Mouse (Mus musculus): Measurements from ENCODE around the gene Tas1r1. TPM values are rescaled to one million over a fixed set of nuclear protein-coding genes. Genes with fewer than 3 reads are reported as not detected.

Gene Tas1r1
- total RNA-seq, 2 experiments from 2014 or later: 0.53 to 0.59 TPM

- no peak for TF ChIP-seq CTCF (IDR thresholded peaks at IDR 0.05)
- no peak overlapping the region for H3K4me3 ChIP-seq
- no peak overlapping the region for H3K27ac ChIP-seq
- DNase-seq: no peak
- intact Hi-C loops (cut with DNase I): no loop called here
Measured at GRCm38 (mm10) chr4:152002063-152002462, 36.3 kb downstream of the Tas1r1 start.

GRCm38 (mm10) chr4:152001335-152001734 is 37.0 kb downstream of the Tas1r1 start:
- TF ChIP-seq CTCF (IDR thresholded peaks at IDR 0.05): no peak
- no peak for DNase-seq
- intact Hi-C loops (cut with DNase I): no loop called here
- Histone ChIP-seq H3K4me3 (no peak overlapping the region), H3K27ac (no peak overlapping the region)

- DNase-seq: peak; percentile 70
- Histone ChIP-seq H3K4me3 (no peak overlapping the region), H3K27ac (peak overlapping the region; percentile 72)
- no peak for TF ChIP-seq CTCF (IDR thresholded peaks at IDR 0.05)
- intact Hi-C loops (cut with DNase I): no loop called here
Measured at GRCm38 (mm10) chr4:152000906-152001305, 37.5 kb downstream of the Tas1r1 start.

GRCm38 (mm10) chr4:151999481-151999880 is 38.9 kb downstream of the Tas1r1 start:
- Histone ChIP-seq H3K27ac (peak overlapping the region; percentile 99), H3K4me3 (no peak overlapping the region)
- intact Hi-C loops (cut with DNase I): no loop called here
- TF ChIP-seq CTCF (IDR thresholded peaks at IDR 0.05): no peak
- no peak for DNase-seq

DNA sequence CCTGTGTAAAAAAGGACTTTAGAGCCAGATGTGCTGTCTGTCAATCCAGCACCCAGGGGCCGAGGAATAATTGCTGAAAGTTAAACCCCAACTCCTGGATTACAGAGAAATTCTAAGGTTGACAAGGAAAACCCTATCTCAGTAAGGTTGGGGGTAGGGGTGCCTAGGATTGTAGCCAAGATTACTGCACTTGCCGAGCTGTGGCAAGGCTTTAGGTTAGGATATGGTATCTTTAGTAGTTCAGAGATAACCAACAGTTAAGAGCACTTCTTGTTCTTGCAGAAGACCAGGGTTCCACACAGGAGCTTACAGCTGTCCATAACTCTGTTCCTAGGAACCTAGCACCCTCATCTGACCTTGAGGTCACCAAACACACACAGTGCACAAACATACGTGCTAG is 40.7 kb downstream of the Tas1r1 start:
- no peak for DNase-seq
- TF ChIP-seq CTCF (IDR thresholded peaks at IDR 0.05): no peak
- intact Hi-C loops (cut with DNase I): no loop called here
- H3K4me3 ChIP-seq: peak overlapping the region; percentile 100
- H3K27ac ChIP-seq: peak overlapping the region; percentile 99

DNA sequence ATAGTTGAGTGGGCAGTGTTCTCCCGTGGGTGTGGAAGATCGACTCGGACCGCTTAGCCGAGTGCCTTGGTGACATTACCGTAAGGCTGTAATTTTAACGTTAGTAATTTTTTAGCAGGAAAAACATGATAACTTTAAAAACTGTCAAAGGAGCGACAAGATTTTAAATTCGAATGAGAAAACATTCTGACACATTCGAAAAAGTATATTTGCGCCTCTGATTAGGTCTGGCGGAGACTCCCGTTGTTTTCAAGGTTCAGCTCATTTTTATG is 41.5 kb downstream of the Tas1r1 start:
- intact Hi-C loops (cut with DNase I): loop anchor here (1.0 kb wide), 1 partner anchor 11 kb away; the partner anchor contains the start of gene Klhl21
- TF ChIP-seq CTCF (IDR thresholded peaks at IDR 0.05): no peak
- no peak for DNase-seq
- Histone ChIP-seq H3K27ac (peak overlapping the region; percentile 99), H3K4me3 (peak overlapping the region; percentile 100)

- intact Hi-C loops (cut with DNase I): loop anchor here (1.0 kb wide), 1 partner anchor 12 kb away; the partner anchor contains the start of gene Klhl21
- peak within 1 kb of the TSS; percentile 100 for H3K4me3 ChIP-seq
- peak within 1 kb of the TSS; percentile 99 for H3K27ac ChIP-seq
- DNase-seq: peak; percentile 100
- no peak for TF ChIP-seq CTCF (IDR thresholded peaks at IDR 0.05)
Measured at GRCm38 (mm10) chr4:151996173-151996950, 42.0 kb downstream of the Tas1r1 start, which contains the start of gene Phf13. TSS of gene Phf13 (minus strand) at chr4:151996258.

DNA sequence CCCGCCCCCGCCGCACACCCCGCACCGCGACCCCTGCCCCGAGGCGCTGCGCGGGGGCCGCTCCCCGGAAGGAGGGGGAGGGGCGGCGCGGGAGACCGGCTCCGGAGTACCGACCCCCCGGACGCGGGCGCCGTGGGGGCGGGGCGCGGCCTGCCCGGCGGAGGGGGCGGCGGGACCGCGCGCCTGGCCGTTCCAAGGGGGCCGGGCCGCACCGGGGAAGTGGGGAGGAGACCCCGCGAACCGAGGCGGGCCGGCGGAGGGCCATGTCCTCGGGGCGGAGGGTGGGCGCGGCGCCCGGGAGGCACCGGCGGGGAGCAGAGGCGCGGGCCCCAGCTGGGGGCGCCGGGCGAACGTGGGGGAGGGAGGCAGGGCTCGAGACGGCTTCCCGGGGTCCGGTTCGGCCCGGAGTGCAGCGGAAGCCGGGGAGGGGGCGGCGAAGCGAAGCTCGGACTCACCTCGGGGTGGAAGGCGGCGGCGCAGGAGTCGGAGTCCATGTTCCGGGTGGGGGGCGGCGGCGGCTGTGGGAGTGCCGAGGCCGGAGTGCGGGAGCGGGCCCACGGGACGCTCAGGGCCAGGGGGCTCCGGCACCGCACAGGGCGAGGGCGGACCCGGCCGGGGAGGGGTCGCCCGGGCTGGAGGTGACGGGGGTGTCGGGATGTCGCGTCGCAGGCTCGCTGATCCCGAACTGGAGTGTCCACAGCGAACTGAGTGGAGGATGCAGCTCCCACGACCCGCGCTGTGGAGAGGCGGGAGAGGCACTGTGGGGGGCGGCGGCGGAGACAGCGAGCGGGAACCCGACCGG is 42.8 kb downstream of the Tas1r1 start:
- peak overlapping the region; percentile 100 for H3K4me3 ChIP-seq
- TF ChIP-seq CTCF (IDR thresholded peaks at IDR 0.05): no peak
- peak overlapping the region; percentile 99 for H3K27ac ChIP-seq
- intact Hi-C loops (cut with DNase I): loop anchor here (1.0 kb wide), 1 partner anchor 13 kb away; the partner anchor contains the start of gene Klhl21
- DNase-seq: peak; percentile 55

DNA sequence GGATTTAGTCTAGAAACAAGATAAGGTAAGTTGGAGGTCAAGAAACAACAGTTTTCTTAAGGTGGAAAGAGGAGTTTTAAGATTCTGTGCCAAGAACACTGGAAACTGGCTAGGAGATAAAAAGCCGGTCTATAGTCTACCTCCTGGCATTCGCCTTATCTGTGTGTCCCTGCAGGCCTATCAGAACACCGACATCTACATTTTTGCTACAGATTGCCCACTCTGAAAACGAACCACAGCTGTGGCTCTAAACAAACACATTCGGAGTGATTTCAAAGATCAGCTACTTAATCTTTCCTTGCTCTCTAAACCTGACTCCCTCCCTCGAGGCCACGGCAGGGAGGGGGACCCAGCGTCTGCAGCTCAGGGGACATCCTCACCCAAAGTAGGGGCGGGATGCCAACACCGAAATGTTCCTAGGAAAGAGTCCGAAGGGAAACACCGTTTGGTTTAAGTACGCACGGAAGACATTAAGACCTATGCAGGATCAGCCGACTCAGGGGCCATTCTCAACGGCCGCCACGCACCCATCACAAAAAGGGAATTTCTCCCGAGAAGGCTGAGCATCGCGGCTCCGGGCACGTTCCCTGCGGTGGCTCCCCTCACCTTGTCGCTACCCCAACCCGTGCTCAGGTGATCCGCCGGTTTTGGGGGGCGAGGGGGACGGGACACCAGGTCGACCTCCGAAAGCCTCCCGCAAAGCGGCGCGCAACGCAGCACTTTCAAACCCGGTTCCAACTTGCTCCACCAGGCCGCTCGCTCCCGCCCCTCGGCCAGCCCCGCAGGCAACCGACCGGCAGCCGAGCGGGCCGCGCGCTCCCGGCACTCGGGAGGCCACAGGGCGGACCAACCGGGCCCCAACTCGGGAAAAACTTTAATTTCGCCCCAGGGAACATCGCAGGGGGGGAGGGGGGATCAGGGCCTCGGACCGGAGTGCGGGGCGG is 43.9 kb downstream of the Tas1r1 start:
- Histone ChIP-seq H3K4me3 (peak overlapping the region; percentile 100), H3K27ac (peak overlapping the region; percentile 99)
- TF ChIP-seq CTCF (IDR thresholded peaks at IDR 0.05): no peak
- peak; percentile 62 for DNase-seq
- intact Hi-C loops (cut with DNase I): no loop called here

DNA sequence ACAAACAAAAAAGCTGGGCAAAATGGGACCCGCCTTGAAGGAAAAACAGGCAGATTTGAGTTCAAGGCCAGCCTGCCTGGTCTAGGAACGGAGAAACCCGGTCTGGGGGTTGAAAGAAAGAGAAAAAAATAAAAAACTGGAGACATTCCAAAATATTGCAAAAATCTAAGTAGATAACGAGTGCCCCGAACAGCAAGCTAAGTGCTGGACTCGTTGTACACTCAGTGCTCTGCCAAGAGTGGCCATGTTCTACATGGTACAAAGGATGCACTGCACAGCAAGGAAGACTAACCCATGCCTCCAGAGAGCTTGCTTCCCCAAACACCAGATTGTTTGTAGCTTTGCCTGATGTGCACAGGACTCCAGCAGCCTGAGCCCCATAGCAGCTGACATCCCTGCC is 45.3 kb downstream of the Tas1r1 start:
- H3K4me3 ChIP-seq: no peak overlapping the region
- intact Hi-C loops (cut with DNase I): no loop called here
- H3K27ac ChIP-seq: no peak overlapping the region
- DNase-seq: no peak
- no peak for TF ChIP-seq CTCF (IDR thresholded peaks at IDR 0.05)

DNA sequence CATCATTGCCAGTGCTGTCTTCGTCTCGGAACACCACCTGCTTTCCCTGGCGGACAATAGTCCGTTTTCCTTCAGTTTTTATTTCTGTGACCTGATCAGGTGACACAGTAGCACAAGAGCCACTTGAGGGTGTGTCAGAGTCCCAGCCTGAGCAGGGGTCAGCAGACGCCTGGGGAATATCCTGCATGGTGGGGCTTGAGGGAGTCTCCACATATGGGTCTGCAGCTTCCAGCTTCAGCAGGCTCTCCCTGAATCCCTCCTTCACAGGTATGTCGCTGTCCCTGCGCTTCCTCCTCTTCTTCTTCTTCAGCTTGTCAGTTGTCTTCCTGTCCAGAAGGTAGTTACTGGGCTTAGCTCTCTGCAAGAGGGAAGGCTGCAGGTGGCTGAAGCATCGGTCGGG is 46.3 kb downstream of the Tas1r1 start:
- DNase-seq: no peak
- no peak for TF ChIP-seq CTCF (IDR thresholded peaks at IDR 0.05)
- Histone ChIP-seq H3K4me3 (no peak overlapping the region), H3K27ac (no peak overlapping the region)
- intact Hi-C loops (cut with DNase I): no loop called here

- intact Hi-C loops (cut with DNase I): no loop called here
Measured at GRCm38 (mm10) chr4:151989110-151989488, 49.3 kb downstream of the Tas1r1 start.

More at GRCm38 (mm10) chr4:151989110-151989488, 49.3 kb downstream of the Tas1r1 start:
- DNase-seq: no peak
- Histone ChIP-seq H3K4me3 (peak overlapping the region; percentile 87), H3K27ac (peak overlapping the region; percentile 95)
- no peak for TF ChIP-seq CTCF (IDR thresholded peaks at IDR 0.05)
